Mouse (Mus musculus) splenic B cell, adult 2 months (primary cell): Measurements from ENCODE around the gene Myo9a.

Source experiments
- DNase-seq: peaks from one replicate; pipeline ENCODE4 v3.0.0-alpha.2; 2011; ENCODE audit warnings: low read depth, low spot score
- H3K27me3 ChIP-seq: 2 replicates; pipeline ENCODE4 v1.6.1; 2012; ENCODE audit warnings: mild to moderate bottlenecking, low read length, moderate library complexity, mixed read lengths; ENCODE audit not compliant: control insufficient read depth, poor library complexity, insufficient read depth, severe bottlenecking
- H3K36me3 ChIP-seq: 2 replicates; pipeline ENCODE4 v1.6.1; 2012; ENCODE audit warnings: mild to moderate bottlenecking, low read length, moderate library complexity, mixed read lengths; ENCODE audit not compliant: control insufficient read depth, poor library complexity, insufficient read depth, severe bottlenecking

Gene Myo9a

DNA sequence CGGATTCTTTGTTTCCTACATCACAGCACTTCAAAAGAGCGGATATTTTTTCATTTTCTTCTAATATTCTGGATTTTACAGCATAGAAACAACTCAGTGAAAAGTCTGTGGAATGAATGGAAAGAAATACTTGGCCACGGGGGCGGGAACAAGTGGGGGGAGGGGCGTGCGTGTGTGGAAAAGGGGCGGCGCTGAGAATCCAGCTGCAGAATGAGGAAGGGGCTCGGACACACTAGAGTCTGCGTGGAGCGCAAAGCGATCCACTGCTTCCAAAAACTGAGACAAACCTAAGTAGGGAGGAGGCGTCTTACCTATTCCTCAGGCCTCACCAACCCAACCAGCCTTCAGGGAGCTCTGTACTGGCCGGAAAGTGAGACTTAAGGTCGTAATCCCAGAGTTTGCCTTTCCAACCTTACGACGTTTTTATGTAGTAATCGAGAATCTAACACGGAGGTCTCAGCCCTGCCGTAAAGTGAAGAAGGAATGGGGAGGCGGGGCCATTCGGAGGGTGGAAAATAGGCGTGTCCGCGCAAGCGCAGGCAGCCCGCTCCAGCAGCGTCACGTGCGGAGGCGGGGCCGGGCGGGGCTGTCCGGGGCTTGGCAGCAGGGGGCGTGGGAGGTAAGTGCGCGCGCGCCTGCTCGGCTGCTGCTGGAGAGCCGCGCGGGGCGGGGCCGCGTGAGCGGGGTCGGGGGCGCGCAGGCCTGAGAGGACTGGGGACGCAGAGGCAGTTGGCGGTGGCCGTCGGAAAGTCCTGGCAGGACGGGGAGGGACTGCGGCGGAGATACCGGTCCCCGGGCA is at the start of gene Myo9a, which contains the start of gene Senp8:
Myo9a (plus strand) TSS at position 630 of the 799 bp plus-strand sequence.
Senp8 (minus strand) TSS at position 444 of the 799 bp plus-strand sequence.
- Histone ChIP-seq H3K27me3 (no peaks in the 10 kb centered on the region), H3K36me3 (no peaks in the 10 kb centered on the region)
- peak; percentile 99 for DNase-seq

DNA sequence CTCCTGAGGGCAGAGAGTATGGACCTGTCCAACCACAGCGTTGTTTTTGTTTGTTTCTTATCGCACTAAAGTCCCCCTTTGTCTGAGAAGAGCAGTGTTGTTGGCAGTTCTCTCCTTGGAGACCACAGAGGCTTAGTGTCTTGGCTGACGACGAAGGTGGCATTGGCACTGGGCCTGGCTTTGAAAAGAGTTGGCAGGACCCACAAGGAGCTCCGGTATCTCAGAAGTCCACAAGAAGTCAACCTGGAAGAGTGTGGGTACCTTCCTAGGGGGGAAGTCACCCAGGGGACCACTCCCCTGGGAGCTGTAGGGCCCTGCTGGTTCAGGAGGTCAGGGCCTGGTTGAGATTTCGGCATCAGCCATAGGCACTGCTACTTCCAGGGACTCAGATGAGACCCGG is 49.6 kb upstream of the Myo9a start:
- no peak for DNase-seq
- H3K36me3 ChIP-seq, result no peaks in the 10 kb centered on the region
- no peaks in the 10 kb centered on the region for H3K27me3 ChIP-seq

DNA sequence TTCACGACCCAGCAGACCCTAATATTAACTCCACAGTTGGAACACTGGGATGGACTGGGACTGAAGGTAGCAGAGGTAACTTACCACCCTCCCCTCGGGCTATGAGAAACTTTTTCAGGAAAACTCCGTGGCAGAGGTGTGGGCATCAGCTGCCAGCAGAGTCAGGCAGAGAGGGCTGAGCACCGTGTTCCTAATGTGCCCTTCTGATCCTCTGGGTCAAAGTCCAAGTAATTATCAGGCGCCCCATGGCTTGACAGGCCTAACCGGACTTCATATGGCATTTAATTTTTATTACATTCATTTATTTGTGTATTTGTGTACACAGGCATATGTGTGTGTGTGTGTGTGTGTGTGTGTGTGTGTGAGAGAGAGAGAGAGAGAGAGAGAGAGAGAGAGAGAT is 47.6 kb upstream of the Myo9a start:
- H3K27me3 ChIP-seq, result no peaks in the 10 kb centered on the region
- no peak for DNase-seq
- no peaks in the 10 kb centered on the region for H3K36me3 ChIP-seq

DNA sequence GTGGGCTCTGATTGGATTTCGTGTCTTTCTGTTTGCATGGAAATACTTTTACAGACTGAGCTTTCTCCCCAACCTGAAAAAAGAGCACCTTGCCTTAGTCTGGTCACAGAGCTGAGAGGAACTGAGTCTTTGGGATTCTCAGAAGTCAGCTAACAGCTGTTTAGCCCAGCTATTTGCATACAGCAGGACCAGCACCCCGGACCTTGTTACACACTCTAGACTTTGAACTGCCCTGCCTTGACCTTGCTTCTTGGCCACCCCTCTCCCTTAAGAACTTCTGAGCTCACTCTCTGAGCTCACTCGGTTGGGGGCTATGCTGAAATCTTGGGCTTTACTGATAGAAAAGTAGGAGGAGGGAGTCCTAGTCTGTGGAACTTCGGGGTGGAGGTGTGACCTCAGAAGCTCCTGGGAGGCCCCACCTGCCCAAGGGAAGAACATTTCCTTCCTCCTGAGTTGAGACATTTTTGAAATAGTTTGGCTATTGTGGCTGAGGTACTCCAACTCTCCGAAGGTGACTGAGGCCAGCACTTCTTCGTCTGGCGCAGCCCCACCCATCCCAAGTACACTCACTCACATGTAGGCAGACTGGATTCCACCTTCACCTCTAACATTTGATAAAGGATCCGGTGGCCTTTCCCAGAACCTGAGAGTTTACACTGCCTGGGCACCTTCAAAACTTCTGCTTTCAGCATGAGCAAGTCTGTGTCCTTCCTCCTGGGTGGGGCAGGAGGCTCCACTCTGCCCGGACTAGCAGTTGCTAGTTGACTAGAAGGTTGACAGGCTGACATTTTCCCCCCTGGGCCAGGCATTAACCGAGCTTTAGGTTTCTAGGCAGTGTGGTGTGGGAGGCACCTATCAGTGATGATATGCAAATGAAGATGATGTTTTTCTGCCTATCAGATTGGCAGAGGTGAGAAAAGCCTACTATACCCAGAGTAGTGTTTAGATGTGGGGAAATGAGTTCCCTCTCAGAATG is 43.6 kb upstream of the Myo9a start:
- Histone ChIP-seq H3K36me3 (no peaks in the 10 kb centered on the region), H3K27me3 (no peaks in the 10 kb centered on the region)
- no peak for DNase-seq

DNA sequence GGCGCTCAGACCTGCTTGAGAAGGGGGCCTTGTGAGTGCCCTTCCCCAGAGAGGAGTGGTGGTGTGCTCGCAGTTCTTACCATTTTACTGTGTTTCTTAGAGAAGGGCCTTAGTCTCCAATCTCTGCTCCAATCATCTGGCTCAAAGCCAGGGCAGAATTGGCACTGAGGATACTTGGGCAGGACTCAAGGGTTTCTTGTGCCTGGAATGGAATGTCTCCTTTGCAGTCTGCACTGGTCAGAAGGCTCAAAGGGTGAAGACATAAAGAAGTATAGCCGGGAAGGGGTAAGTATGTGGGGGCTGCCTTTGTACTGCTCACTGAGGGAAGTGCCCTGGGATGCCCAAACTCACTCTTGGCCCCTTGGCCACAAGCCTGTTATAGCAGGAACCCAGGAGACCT is 41.5 kb upstream of the Myo9a start:
- DNase-seq, result no peak
- Histone ChIP-seq H3K36me3 (no peaks in the 10 kb centered on the region), H3K27me3 (no peaks in the 10 kb centered on the region)

DNA sequence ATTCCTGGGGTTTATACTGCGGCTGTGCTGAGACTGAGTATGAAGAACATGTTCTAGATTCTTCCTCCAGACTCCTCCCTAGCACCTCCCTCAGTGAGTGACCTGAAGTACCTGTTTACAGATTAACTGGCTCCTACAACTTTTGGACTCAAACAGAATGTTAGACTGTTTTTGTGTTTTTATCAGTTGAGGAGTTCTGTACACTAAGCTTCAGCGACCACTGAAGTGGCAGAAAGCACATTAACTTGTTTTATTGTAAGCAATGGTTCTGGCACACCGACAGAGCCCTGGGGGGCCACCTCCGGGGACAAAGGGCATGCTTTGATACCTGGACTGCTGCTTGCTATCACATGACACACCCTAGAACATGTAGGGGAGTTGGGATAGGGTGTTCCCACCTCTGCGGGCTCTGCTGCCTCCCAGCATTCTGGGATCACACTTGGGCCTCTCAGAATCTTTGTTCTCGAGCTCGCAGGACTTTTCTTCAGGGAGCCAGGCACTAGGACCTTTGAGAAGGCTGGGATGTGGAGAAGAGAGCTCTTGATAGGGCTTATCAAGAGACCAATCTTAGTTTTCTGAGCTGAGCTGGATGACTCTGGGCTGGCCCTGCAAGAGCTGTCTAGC is 34.3 kb upstream of the Myo9a start:
- no peak for DNase-seq
- no peaks in the 10 kb centered on the region for H3K36me3 ChIP-seq
- no peaks in the 10 kb centered on the region for H3K27me3 ChIP-seq

DNA sequence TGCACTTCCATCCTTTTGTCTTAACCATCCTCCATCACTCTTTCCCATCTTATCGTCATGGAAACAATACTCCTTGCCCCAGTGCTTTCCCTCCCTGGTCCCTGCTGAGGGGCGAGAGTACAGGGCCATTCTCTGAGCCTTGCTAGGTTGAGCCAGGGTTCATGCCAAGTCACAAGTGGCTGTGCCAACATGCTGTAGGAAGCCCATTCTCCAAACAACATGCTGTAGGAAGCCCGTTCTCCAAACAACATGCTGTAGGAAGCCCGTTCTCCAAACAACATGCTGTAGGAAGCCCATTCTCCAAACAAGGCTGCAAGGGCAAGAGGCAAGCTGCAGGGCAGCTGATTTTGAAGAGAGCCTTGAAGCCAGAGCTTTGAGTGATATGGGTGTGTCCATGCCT is 32.5 kb upstream of the Myo9a start:
- H3K36me3 ChIP-seq, result no peaks in the 10 kb centered on the region
- no peaks in the 10 kb centered on the region for H3K27me3 ChIP-seq
- DNase-seq, result no peak

DNA sequence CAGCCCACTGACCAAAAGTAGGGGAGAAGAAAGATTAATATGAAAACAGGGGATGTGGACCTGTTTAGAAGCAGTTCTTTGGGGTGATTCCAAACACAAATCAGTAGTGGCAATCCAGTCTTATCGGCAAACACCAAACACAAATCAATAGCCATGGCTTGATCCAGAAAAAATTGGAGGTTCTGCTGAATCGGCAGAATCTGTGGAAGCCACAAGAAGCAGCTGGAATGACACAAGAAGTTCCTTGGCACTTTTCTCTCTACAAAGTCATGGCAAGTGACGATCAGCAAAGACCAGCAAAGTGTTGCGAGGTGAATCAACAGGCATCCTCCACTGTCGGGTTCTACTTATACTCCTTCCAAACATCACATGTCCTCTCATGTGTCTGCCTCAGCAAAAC is 29.6 kb upstream of the Myo9a start:
- Histone ChIP-seq H3K27me3 (no peaks in the 10 kb centered on the region), H3K36me3 (no peaks in the 10 kb centered on the region)
- no peak for DNase-seq

DNA sequence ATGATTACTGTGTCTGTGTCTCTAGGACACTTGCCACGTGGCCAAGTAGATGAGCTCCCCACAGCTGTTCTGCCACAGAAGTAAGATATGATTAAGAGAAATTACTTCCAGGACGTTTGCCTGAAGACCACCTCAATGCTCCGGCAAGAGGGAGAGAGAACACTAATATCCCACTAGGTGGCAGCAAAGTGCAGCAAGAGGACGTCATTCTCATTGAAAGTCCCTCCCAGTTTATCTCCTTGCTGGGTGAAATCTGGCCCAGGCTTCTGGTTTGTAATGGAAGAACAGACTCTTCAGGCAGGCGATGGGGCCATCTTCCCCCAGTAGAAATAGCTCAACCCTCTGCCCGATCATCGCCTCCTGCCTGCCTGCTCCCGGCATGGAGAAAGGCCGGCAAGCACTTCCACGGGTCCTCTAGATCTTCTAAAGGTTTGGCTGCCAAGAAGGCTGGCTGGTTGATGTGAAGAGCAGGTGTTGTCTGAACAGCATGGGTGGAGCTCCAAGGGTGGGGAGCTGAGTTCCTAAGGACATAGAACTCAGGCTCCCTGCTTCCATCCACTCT is 27.5 kb upstream of the Myo9a start:
- H3K36me3 ChIP-seq, result no peaks in the 10 kb centered on the region
- H3K27me3 ChIP-seq, result no peaks in the 10 kb centered on the region
- peak; percentile 83 for DNase-seq

DNA sequence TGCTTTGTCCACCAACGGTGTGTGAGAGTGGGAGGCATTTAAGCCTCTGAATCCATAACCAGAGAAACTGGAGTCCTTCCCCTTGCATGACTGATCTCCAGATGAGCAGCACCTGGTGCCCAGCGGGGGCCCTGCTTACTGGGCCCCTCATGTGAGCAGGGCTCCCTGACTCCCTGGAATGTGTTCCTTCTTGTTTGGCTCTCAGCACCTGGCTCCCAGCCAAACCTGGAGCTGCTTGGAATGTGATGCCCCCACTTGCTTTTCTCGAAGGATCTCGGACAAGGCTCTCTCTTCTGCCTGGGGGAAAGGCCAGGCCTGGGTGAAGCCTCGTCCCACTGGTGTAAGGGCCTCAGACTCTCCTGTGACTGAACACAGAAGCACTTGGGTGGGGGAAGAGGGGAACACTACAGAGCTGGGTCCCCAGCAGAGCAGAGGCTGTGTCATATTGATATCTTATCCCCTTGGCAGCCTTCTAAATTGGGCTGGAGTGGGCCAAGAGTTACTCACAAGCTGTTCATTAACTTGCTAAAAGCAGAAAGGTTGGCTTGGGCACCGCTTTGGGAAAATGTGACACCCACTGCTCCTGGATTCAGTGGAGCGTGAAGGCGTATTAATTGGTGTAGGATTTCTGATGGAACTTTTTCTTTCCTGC is 26.8 kb upstream of the Myo9a start:
- Histone ChIP-seq H3K36me3 (no peaks in the 10 kb centered on the region), H3K27me3 (no peaks in the 10 kb centered on the region)
- no peak for DNase-seq

DNA sequence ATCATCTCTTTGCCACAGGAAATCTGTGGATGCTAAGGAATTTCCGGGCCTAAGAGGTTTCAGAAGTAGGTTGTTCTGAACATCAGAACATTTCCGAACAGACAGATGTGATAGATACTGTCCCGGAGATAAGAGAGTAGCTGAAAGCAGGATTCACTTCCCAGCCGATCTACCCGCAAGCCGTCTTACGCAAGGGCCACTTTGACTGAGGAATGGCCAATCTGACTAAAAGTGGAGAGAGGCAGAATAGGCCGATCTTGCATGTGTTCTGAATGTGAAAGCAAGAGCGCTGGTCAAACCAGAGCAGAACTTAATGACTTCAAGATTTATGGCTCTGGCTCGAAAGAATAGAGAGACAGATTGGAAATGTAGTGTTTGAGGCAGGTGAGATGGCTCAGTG is 25.2 kb upstream of the Myo9a start:
- Histone ChIP-seq H3K36me3 (no peaks in the 10 kb centered on the region), H3K27me3 (no peaks in the 10 kb centered on the region)
- DNase-seq, result no peak

DNA sequence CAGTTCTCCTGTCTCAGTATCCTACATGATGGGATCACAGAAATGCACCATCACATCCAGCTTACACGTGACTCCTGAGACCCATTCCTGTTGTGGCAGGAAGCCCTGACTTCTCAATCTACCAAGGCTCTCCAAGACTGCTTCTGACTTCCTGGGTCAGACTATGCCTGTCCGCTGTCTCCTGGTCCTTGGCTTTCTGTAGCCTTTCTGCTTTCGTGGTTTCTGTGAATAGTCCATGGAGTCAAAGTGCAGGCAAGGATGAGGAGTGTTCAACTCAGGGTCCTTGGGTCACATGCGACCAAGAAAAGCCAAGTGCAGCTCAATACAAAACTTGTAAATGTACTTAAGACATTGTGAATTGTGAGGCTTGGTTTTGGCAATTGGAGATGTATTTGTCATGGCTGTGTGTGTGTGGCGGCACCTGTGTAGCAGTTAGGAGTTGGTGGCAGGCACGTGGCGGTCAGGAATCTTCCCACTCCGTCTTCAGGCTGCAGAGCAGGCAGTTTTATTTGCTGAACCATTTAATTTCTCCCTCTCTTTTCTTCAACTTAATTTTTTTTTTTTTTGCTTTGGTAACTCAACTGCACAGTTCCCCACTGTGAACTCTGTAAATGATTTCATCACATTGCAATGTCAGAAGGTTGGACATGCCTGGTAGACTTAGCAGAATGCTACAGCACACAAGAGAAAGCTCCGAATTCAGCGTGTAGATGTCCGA is 23.0 kb upstream of the Myo9a start:
- H3K36me3 ChIP-seq, result no peaks in the 10 kb centered on the region
- H3K27me3 ChIP-seq, result no peaks in the 10 kb centered on the region
- no peak for DNase-seq

DNA sequence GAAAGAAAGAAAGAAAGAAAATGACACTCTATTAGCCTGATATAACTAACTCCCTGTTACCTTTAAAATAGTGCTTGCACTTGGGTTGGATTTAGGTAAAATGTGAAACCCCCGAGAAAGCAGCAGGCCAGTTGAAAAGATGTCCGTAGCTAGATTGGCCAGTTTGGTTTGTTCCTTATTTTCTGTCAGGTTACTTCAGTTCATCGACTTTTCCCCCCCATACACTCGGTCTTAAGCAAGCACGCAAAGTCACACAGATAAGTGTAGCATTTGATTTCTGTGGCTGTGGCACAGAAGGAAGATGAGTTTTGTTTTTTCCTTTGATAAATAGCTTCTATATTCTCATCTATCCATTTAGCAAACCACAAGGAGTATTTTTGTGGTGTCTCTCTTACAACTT is 19.6 kb upstream of the Myo9a start:
- no peaks in the 10 kb centered on the region for H3K36me3 ChIP-seq
- DNase-seq, result no peak
- H3K27me3 ChIP-seq, result no peaks in the 10 kb centered on the region

DNA sequence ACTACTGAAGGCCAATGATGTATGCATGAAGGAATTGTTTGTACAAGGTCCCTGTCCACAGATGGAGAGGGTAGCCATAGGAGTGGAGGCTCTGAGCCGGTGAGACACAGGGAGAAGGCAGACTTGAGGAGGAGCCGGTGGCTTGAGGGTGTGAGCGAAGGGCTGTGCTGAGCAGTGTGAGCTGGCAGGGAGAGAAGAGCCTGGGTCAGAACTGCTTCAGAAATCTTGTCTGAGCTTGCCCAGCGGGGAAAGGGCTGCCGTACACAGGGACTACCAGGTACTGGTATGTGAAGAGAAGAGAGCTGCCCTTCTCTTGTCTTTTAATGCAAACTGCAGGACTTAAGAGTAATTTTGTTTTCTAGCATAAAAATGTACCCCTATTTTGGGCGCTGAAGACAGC is 17.6 kb upstream of the Myo9a start:
- no peaks in the 10 kb centered on the region for H3K27me3 ChIP-seq
- DNase-seq, result no peak

More for the DNA sequence above, 17.6 kb upstream of the Myo9a start:
- no peaks in the 10 kb centered on the region; the same call in 1 of the 2 replicates for H3K36me3 ChIP-seq
